Mouse (Mus musculus) liver, embryonic 14.5 days (tissue): ENCODE measurements at regions not wholly inside any gene's neighbourhood (a gene's known extent, or its start where the extent isn't known, plus 50 kb on each side); places are given as distances from the start of the nearest gene placed in this dataset.

Source experiments
- ATAC-seq: fragments of 200-750 bp; cut with Nextera tagmentation; 2 replicates; pipeline ENCODE4 v1.8.0; 2017; ENCODE audit warnings: moderate number of reproducible peaks, mild to moderate bottlenecking, moderate library complexity; ENCODE audit not compliant: insufficient read depth
- DNase-seq, 3 experiments: peaks; one replicate each; pipeline ENCODE4 v3.0.0-alpha.2; 2012 to 2013; ENCODE audit warnings: low read depth in 3 of 3, low spot score in 3 of 3
- H3K27ac ChIP-seq: fragments of 300-500 bp; sonication (generic); 2 replicates; pipeline ENCODE4 v1.5.1; 2014; ENCODE audit warnings: moderate library complexity, mild to moderate bottlenecking, control low read depth, inconsistent platforms
- H3K27me3 ChIP-seq: fragments of 300-500 bp; sonication (generic); 2 replicates; pipeline ENCODE4 v1.6.1; 2014; ENCODE audit warnings: mild to moderate bottlenecking, low read length, moderate library complexity; ENCODE audit not compliant: control insufficient read depth, insufficient read depth
- H3K36me3 ChIP-seq: fragments of 300-500 bp; sonication (generic); replicated peaks from 2 replicates; pipeline ENCODE4 v1.6.1; 2014; ENCODE audit warnings: low read depth; ENCODE audit not compliant: control insufficient read depth, insufficient read depth
- H3K4me1 ChIP-seq, 2 experiments: fragments of 200-500 bp in 1 of 2; fragments of 300-500 bp in 1 of 2; sonication (generic) in 1 of 2; replicated peaks; 2 replicates each; pipeline ENCODE4 v1.6.1; 2012 to 2014; ENCODE audit warnings: antibody characterized with exemption in 1 of 2, inconsistent platforms in 1 of 2, low read length in 1 of 2; ENCODE audit not compliant: control insufficient read depth in 2 of 2, insufficient read depth in 2 of 2
- H3K4me2 ChIP-seq: fragments of 300-500 bp; sonication (generic); 2 replicates; pipeline ENCODE4 v1.6.1; 2014; ENCODE audit warnings: low read depth, mild to moderate bottlenecking, control low read depth, moderate library complexity
- H3K4me3 ChIP-seq, 2 experiments: fragments of 200-500 bp in 1 of 2; fragments of 300-500 bp in 1 of 2; sonication (generic) in 1 of 2; 2 replicates each; pipeline ENCODE4 v1.5.1; 2012 to 2014; ENCODE audit warnings: low read depth in 2 of 2, low read length in 2 of 2, mild to moderate bottlenecking in 2 of 2, control low read depth in 1 of 2, inconsistent platforms in 1 of 2, moderate library complexity in 1 of 2; ENCODE audit not compliant: insufficient read depth in 1 of 2
- H3K9ac ChIP-seq: fragments of 300-500 bp; sonication (generic); replicated peaks from 2 replicates; pipeline ENCODE4 v1.6.1; 2014; ENCODE audit warnings: mild to moderate bottlenecking, control low read depth, moderate library complexity
- H3K9me3 ChIP-seq: fragments of 300-500 bp; sonication (generic); 2 replicates; pipeline ENCODE4 v1.6.1; 2016; ENCODE audit warnings: low read length, mixed read lengths; ENCODE audit not compliant: control insufficient read depth
- CTCF ChIP-seq: IDR thresholded peaks from 2 replicates; pipeline ENCODE4 v1.5.1; 2016; ENCODE audit warnings: antibody characterized with exemption, low read depth, control low read depth
- EP300 ChIP-seq: IDR thresholded peaks from 2 replicates; pipeline ENCODE4 v1.6.1; 2016; ENCODE audit warnings: antibody characterized with exemption, low read depth
- WGBS: fragments of 180-500 bp; shearing (Covaris S2); extraction: QIAGEN DNeasy Blood & Tissue Kit; methylation state at CpG from one replicate; pipeline ENCODE4 v1.1.7; 2014; ENCODE audit not compliant: insufficient replicate concordance; 5-methylcytosine and 5-hydroxymethylcytosine counted together

GRCm38 (mm10) chr4:54100282-54100681 lies 274.4 kb downstream of the Tmem38b start:
- Histone ChIP-seq H3K4me3 (no peak overlapping the region), H3K9ac (no peak overlapping the region), H3K36me3 (no peaks in the 10 kb centered on the region), H3K4me2 (no peak overlapping the region), H3K27me3 (no peaks in the 10 kb centered on the region), H3K4me1 (no peaks in the 10 kb centered on the region), H3K27ac (no peak overlapping the region), H3K9me3 (no peaks in the 10 kb centered on the region)
- ATAC-seq: no peak
- TF ChIP-seq CTCF (no peak), EP300 (no peak)
- no peak for DNase-seq

DNA sequence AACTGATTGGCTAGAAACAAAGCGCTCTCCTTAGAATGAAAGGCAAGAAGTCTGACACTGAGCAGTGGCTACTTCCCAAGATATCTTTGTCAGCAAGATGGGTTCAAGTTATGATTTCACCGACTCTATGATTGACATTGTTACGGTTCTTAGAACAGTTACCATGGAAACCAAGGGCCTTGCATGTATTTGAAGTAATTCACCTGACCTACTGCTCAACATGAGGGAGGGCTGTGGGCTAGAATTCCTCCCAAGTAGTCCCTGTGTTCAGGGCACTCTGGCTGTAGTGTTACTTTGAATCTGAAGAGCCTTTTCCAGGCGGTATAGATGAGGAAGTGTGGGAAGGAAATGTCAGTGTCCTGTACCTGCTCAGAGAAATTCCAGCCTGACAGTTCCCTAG lies 281.1 kb downstream of the Tmem38b start:
- WGBS: 60% methylated on average over 4 of the region's 4 CpGs
- no peak overlapping the region for H3K9ac ChIP-seq

DNA sequence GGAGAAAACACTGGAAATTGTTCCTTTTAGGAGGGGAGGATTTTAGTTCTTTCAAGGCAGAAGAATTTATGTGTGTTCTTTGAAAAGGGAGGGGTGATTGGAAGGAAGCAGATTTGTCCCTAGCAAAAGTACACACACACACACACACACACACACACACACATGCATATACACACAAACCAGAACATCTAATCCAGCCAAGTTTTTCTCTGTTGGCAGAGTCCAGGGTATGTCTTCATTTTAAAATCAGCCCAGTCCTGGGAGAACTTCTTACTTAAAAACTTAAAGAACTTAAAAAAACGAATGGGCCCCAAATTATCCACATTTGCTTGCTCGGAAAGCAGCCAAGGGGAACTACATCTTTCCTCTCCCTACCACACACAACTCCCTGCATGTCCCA lies 290.5 kb downstream of the Tmem38b start:
- no peaks in the 10 kb centered on the region for H3K27me3 ChIP-seq
- H3K4me2 ChIP-seq: no peak overlapping the region
- ATAC-seq (no peak), DNase-seq (no peak)
- no peaks in the 10 kb centered on the region for H3K9me3 ChIP-seq
- 56% methylated on average over 2 of the region's 2 CpGs for WGBS
- TF ChIP-seq CTCF: no peak
- TF ChIP-seq EP300: no peak
- no peaks in the 10 kb centered on the region for H3K36me3 ChIP-seq
- H3K4me1 ChIP-seq: no peaks in the 10 kb centered on the region
- H3K9ac ChIP-seq: no peak overlapping the region
- no peak overlapping the region for H3K4me3 ChIP-seq
- no peak overlapping the region for H3K27ac ChIP-seq

More for the DNA sequence above, 281.1 kb downstream of the Tmem38b start:
- TF ChIP-seq EP300 (no peak), CTCF (no peak)
- Histone ChIP-seq H3K27me3 (no peaks in the 10 kb centered on the region), H3K4me1 (no peaks in the 10 kb centered on the region), H3K9me3 (no peaks in the 10 kb centered on the region), H3K36me3 (no peaks in the 10 kb centered on the region), H3K4me3 (no peak overlapping the region), H3K4me2 (no peak overlapping the region), H3K27ac (no peak overlapping the region)
- DNase-seq (no peak), ATAC-seq (no peak)

DNA sequence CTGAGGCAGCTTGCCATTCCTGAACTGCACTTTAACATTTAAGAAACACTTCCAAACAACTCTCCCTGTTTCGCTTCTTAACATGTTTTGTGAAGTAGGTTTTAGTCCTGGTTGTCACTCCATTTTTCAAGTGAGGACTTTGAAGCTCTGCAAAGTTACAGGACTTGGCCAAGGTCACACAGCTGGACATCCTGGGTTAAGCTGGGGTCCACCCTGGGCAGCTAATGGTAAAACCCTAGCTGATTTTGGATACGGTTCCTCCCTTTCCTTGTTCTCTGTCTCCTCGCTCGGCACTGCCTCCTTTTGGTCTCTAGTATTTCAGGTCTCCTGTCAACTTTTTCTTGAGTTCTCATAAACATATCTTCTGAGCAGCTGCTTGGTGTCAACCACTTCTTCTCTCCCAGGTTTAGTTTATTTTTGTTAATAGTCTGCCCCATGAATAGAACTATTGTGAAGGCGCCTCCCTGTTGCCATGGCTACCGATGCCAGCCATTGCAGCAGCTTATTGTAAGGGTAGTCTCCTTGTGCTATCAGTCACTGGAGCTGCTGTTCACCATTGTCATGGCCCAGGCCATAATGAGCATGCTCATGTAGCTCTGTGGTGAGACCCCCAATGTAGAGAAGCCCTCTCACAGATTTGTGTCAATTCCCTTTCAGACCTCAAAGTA lies 292.5 kb downstream of the Tmem38b start:
- DNase-seq: no peak
- ATAC-seq: no peak
- no peak overlapping the region for H3K4me3 ChIP-seq
- H3K9ac ChIP-seq: no peak overlapping the region
- no peaks in the 10 kb centered on the region for H3K4me1 ChIP-seq
- H3K27me3 ChIP-seq: no peaks in the 10 kb centered on the region
- no peak overlapping the region for H3K4me2 ChIP-seq
- no peaks in the 10 kb centered on the region for H3K36me3 ChIP-seq
- WGBS: 73% methylated on average over 6 of the region's 6 CpGs
- H3K9me3 ChIP-seq: no peaks in the 10 kb centered on the region
- TF ChIP-seq EP300 (no peak), CTCF (no peak)
- no peak overlapping the region for H3K27ac ChIP-seq

GRCm38 (mm10) chr4:54128717-54129698 lies 303.2 kb downstream of the Tmem38b start:
- WGBS: 52% methylated on average over 8 of the region's 8 CpGs
- Histone ChIP-seq H3K4me1 (no peaks in the 10 kb centered on the region), H3K9ac (no peak overlapping the region), H3K36me3 (no peaks in the 10 kb centered on the region), H3K4me3 (no peak overlapping the region), H3K27me3 (no peaks in the 10 kb centered on the region), H3K9me3 (no peaks in the 10 kb centered on the region), H3K27ac (no peak overlapping the region), H3K4me2 (no peak overlapping the region)
- no peak for ATAC-seq
- TF ChIP-seq CTCF: no peak
- TF ChIP-seq EP300: no peak
- DNase-seq: no peak
